Mouse (Mus musculus) gastrocnemius, adult 8-10 months (tissue): ENCODE measurements around the gene Hes2. TPM values are rescaled to one million over a fixed set of nuclear protein-coding genes. Genes with fewer than 3 reads are reported as not detected.

Experiments
- DNase-seq, 2 experiments: peaks; one replicate each; pipeline ENCODE4 v3.0.0; 2022; ENCODE audit warnings: low spot score in 2 of 2
- total RNA-seq, 4 experiments: library from RNA; stranded (reverse); gene quantifications; 2 replicates each; pipeline ENCODE4 v1.2.4; 2022

Gene Hes2
- total RNA-seq, 4 experiments from 2014 or later: not detected

GRCm38 (mm10) chr4:152159285-152159678 lies 615 bp downstream of the Hes2 start:
- no peak for DNase-seq

GRCm38 (mm10) chr4:152160748-152161147 lies 2.1 kb downstream of the Hes2 start:
- DNase-seq: no peak

- no peak for DNase-seq
Measured at GRCm38 (mm10) chr4:152161601-152162000, 2.9 kb downstream of the Hes2 start.

- no peak for DNase-seq
Measured at GRCm38 (mm10) chr4:152162748-152163147, 4.1 kb downstream of the Hes2 start.

GRCm38 (mm10) chr4:152165036-152165931 lies 6.6 kb downstream of the Hes2 start:
- DNase-seq: peak in 1 of 2 experiments; percentile 37

- DNase-seq: no peak
Measured at GRCm38 (mm10) chr4:152168052-152168451, 9.4 kb downstream of the Hes2 start.

- DNase-seq: no peak
Measured at GRCm38 (mm10) chr4:152169103-152169502, 10.4 kb downstream of the Hes2 start.

GRCm38 (mm10) chr4:152170286-152170685 lies 11.6 kb downstream of the Hes2 start:
- no peak for DNase-seq

GRCm38 (mm10) chr4:152171543-152171942 lies 12.9 kb downstream of the Hes2 start:
- no peak for DNase-seq

GRCm38 (mm10) chr4:152173041-152173440 lies 14.4 kb downstream of the Hes2 start:
- peak; percentile 64 to 70 for DNase-seq

GRCm38 (mm10) chr4:152173956-152174355 lies 15.3 kb downstream of the Hes2 start:
- no peak for DNase-seq

GRCm38 (mm10) chr4:152176638-152177037 lies 18.0 kb downstream of the Hes2 start:
- DNase-seq: no peak

- no peak for DNase-seq
Measured at GRCm38 (mm10) chr4:152177174-152177536, 18.5 kb downstream of the Hes2 start.

GRCm38 (mm10) chr4:152177537-152178343 lies 19.1 kb downstream of the Hes2 start, which contains the start of gene Acot7:
Gene Acot7 (plus strand): TSS chr4:152178134.
- DNase-seq: peak; percentile 81 to 87

- peak in 1 of 2 experiments; percentile 21 for DNase-seq
Measured at GRCm38 (mm10) chr4:152178344-152178864, 19.7 kb downstream of the Hes2 start.

- DNase-seq: no peak
Measured at GRCm38 (mm10) chr4:152178916-152179705, 20.4 kb downstream of the Hes2 start.

- peak in 1 of 2 experiments; percentile 30 for DNase-seq
Measured at GRCm38 (mm10) chr4:152179946-152180660, 21.4 kb downstream of the Hes2 start.

GRCm38 (mm10) chr4:152182205-152182604 lies 23.5 kb downstream of the Hes2 start:
- DNase-seq: no peak

- DNase-seq: no peak
Measured at GRCm38 (mm10) chr4:152184353-152185035, 25.8 kb downstream of the Hes2 start.

GRCm38 (mm10) chr4:152185137-152185509 lies 26.5 kb downstream of the Hes2 start:
- no peak for DNase-seq
